Mouse (Mus musculus) CD8-positive naive resting alpha-beta T cell, adult 2 months (primary cell): ENCODE measurements around the gene Ccm2.

Experiments
- DNase-seq, 2 experiments: peaks; one replicate each; pipeline ENCODE4 v3.0.0; 2022; ENCODE audit warnings: low read depth in 2 of 2, low spot score in 2 of 2

Gene Ccm2

GRCm38 (mm10) chr11:6644566-6644965 is 97.9 kb downstream of the Ccm2 start:
- DNase-seq = no peak
